Mouse (Mus musculus): ENCODE measurements around the gene Mfap2. TPM values are rescaled to one million over a fixed set of nuclear protein-coding genes. Genes with fewer than 3 reads are reported as not detected.

Mfap2 gene
- polyA plus RNA-seq, 1 experiment from 2014 or later: 721 TPM

DNA sequence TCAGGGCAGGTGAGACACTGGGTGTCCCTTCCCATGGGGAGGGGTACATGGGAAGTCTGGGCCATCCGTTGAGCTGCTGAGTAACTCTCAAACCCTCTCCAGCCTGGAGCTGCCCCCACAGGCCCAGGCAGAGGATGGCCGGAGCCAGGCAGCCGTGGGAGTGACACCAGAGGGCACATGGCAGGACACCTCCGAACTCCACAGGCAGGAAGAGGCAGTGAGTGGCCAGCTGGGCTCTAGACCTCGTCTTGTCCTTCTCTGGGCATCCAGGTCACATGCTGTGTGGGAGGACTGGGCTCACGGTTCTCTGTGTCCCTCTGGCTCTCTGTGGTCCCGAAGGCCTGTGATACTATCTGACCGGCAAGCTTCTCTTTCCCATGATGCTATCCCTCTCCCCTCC is 16.4 kb upstream of the Mfap2 start:
- no peak overlapping the region for H3K4me3 ChIP-seq (ENCODE audit: low read depth, low read length)
- WGBS: 76% methylated on average over 8 of the region's 8 CpGs
- H3K4me1 ChIP-seq (ENCODE audit: control insufficient read depth, insufficient read depth, low read length): no peaks in the 10 kb centered on the region
- H3K36me3 ChIP-seq (ENCODE audit: control insufficient read depth, insufficient read depth, low read length): peaks cover 46% of the 10 kb centered on the region
- H3K27ac ChIP-seq (ENCODE audit: low read length): no peak overlapping the region
- H3K27me3 ChIP-seq (ENCODE audit: control insufficient read depth, insufficient read depth, low read length): no peaks in the 10 kb centered on the region
- no peaks in the 10 kb centered on the region for H3K9me3 ChIP-seq (ENCODE audit: control insufficient read depth, low read depth, low read length)
- ATAC-seq (ENCODE audit: insufficient number of reproducible peaks, insufficient read depth, low FRiP score, low read depth): no peak
- H3K9ac ChIP-seq (replicated peaks; ENCODE audit: low read depth, low read length): no peak overlapping the region
- no peak overlapping the region for H3K4me2 ChIP-seq (replicated peaks; ENCODE audit: low read depth, low read length)

DNA sequence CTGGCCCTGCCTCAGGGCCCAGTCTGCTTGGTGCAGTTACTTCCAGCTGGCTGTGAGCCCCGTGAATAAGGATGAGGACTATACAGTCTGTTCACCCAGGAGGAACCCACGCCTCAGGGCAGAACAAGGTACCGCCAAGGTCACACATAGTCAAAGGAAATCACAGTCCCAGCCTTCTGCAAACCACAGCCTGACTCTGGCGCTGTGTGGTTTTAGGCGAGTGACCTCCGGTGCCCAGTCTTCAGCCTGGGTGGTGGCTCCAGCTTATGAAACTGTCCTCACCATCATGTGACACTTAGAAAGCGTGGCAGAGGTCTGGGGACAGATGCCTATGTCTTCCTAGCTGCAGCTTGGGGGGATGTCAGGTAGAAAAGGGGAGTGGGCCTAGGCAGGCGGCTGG is 14.4 kb upstream of the Mfap2 start:
- peaks cover 56% of the 10 kb centered on the region for H3K36me3 ChIP-seq (ENCODE audit: control insufficient read depth, insufficient read depth, low read length)

DNA sequence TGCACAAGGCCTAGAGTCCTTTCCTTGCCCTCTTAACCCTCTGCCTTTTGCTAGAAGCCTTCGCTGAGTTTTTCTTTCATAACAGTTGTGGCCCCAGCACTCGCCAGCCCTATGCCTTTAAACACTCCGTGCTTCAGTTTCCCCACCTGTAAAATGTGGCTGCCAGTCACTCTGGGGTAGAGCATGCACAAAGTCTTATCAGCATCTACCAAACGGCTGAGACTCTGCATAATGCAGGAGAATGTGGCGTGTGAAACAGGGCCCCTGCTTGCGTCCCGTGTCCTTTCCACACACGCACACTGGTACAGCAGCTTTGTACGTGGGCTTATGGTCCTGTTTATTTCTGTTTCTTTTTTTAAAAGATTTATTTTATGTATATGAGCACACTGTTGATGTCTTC is 13.4 kb upstream of the Mfap2 start:
- H3K4me3 ChIP-seq (ENCODE audit: low read depth, low read length): no peak overlapping the region
- no peaks in the 10 kb centered on the region for H3K9me3 ChIP-seq (ENCODE audit: control insufficient read depth, low read depth, low read length)
- no peak overlapping the region for H3K9ac ChIP-seq (replicated peaks; ENCODE audit: low read depth, low read length)
- peaks cover 66% of the 10 kb centered on the region for H3K36me3 ChIP-seq (ENCODE audit: control insufficient read depth, insufficient read depth, low read length)
- no peaks in the 10 kb centered on the region for H3K4me1 ChIP-seq (ENCODE audit: control insufficient read depth, insufficient read depth, low read length)
- ATAC-seq (ENCODE audit: insufficient number of reproducible peaks, insufficient read depth, low FRiP score, low read depth): no peak
- no peak overlapping the region for H3K4me2 ChIP-seq (replicated peaks; ENCODE audit: low read depth, low read length)
- WGBS: 91% methylated on average over 9 of the region's 9 CpGs
- H3K27ac ChIP-seq (ENCODE audit: low read length): no peak overlapping the region
- H3K27me3 ChIP-seq (ENCODE audit: control insufficient read depth, insufficient read depth, low read length): no peaks in the 10 kb centered on the region

More for the DNA sequence above, 14.4 kb upstream of the Mfap2 start:
- H3K4me2 ChIP-seq (replicated peaks; ENCODE audit: low read depth, low read length): no peak overlapping the region
- H3K9me3 ChIP-seq (ENCODE audit: control insufficient read depth, low read depth, low read length): no peaks in the 10 kb centered on the region
- no peak for ATAC-seq (ENCODE audit: insufficient number of reproducible peaks, insufficient read depth, low FRiP score, low read depth)
- no peak overlapping the region for H3K9ac ChIP-seq (replicated peaks; ENCODE audit: low read depth, low read length)
- 95% methylated on average over 8 of the region's 8 CpGs for WGBS
- H3K27me3 ChIP-seq (ENCODE audit: control insufficient read depth, insufficient read depth, low read length): no peaks in the 10 kb centered on the region
- no peak overlapping the region for H3K27ac ChIP-seq (ENCODE audit: low read length)
- no peaks in the 10 kb centered on the region for H3K4me1 ChIP-seq (ENCODE audit: control insufficient read depth, insufficient read depth, low read length)
- no peak overlapping the region for H3K4me3 ChIP-seq (ENCODE audit: low read depth, low read length)

DNA sequence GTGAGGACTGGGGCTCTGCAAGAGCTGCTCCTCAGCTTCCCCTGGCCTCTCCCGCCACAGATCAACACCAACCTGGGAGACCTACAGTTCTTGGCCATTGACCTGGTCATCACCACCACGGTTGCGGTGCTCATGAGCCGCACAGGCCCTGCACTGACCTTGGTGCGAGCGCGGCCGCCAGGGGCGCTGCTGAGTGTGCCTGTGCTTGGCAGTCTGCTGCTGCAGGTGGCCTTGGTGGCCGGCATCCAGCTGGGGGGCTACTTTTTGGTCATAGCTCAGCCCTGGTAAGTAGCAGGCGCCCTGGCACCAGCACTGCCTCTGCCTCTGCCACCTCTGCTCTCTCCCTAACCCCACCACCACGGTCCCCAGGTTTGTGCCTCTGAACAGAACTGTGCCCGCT is 4.2 kb upstream of the Mfap2 start:
- Histone ChIP-seq H3K4me3 (ENCODE audit: low read depth, low read length) (no peak overlapping the region), H3K9ac (replicated peaks; ENCODE audit: low read depth, low read length) (no peak overlapping the region), H3K27me3 (ENCODE audit: control insufficient read depth, insufficient read depth, low read length) (no peaks in the 10 kb centered on the region), H3K36me3 (ENCODE audit: control insufficient read depth, insufficient read depth, low read length) (peaks cover 44% of the 10 kb centered on the region), H3K4me1 (ENCODE audit: control insufficient read depth, insufficient read depth, low read length) (no peaks in the 10 kb centered on the region), H3K9me3 (ENCODE audit: control insufficient read depth, low read depth, low read length) (no peaks in the 10 kb centered on the region), H3K27ac (ENCODE audit: low read length) (no peak overlapping the region), H3K4me2 (replicated peaks; ENCODE audit: low read depth, low read length) (no peak overlapping the region)
- ATAC-seq (ENCODE audit: insufficient number of reproducible peaks, insufficient read depth, low FRiP score, low read depth): no peak
- 79% methylated on average over 13 of the region's 13 CpGs for whole genome bisulfite sequencing

DNA sequence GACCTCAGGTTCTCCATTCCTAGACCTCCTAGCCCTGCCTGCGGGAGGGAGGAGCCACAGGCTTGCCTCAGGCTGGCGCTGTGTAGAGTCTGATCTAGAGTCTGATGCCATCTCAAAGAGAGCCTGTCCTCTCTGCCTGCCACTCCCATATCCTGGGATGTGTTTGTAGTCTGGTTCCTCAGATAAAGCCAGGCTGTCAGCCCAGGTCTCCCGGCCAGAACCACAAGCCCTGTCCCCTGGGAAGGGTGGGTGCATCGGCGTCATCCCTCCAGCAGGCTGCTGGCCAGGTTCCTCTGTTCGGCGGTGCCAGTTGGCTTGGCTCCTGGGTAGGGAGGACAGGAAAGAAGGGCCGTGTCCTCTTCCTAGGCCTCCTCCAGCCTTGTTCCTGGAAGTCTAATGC is 2.2 kb upstream of the Mfap2 start:
- Histone ChIP-seq H3K4me2 (replicated peaks; ENCODE audit: low read depth, low read length) (no peak overlapping the region), H3K4me3 (ENCODE audit: low read depth, low read length) (no peak overlapping the region), H3K36me3 (ENCODE audit: control insufficient read depth, insufficient read depth, low read length) (peaks cover 32% of the 10 kb centered on the region), H3K27ac (ENCODE audit: low read length) (no peak overlapping the region), H3K4me1 (ENCODE audit: control insufficient read depth, insufficient read depth, low read length) (peaks cover 13% of the 10 kb centered on the region), H3K9ac (replicated peaks; ENCODE audit: low read depth, low read length) (no peak overlapping the region), H3K9me3 (ENCODE audit: control insufficient read depth, low read depth, low read length) (no peaks in the 10 kb centered on the region), H3K27me3 (ENCODE audit: control insufficient read depth, insufficient read depth, low read length) (no peaks in the 10 kb centered on the region)
- ATAC-seq (ENCODE audit: insufficient number of reproducible peaks, insufficient read depth, low FRiP score, low read depth): no peak
- WGBS: 92% methylated on average over 8 of the region's 8 CpGs

DNA sequence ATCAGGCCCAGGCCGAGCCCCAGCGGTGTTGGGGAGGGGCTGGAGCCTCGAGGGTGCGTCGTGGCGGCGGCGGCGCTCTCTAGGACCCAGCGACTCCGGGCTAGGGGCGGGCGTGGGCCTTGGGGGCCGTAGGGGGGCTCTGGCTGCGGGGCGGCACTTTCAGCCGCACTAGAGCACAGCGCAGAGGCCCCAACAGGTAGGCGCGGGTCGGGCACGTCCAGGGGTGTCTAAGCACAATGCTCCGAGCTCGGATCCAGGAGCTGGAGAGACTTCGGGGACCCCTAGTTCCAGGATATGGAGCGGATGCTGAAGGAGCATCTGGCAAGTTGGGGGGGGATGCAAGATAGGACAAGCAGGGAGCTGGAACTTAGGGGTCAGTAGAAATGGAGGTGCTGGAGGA is 308 bp downstream of the Mfap2 start:
- peak overlapping the region; percentile 90 for H3K27ac ChIP-seq (ENCODE audit: low read length)
- peak overlapping the region; percentile 74 for H3K4me3 ChIP-seq (ENCODE audit: low read depth, low read length)
- peaks cover 13% of the 10 kb centered on the region for H3K4me1 ChIP-seq (ENCODE audit: control insufficient read depth, insufficient read depth, low read length)
- no peaks in the 10 kb centered on the region for H3K9me3 ChIP-seq (ENCODE audit: control insufficient read depth, low read depth, low read length)
- peaks cover 45% of the 10 kb centered on the region for H3K36me3 ChIP-seq (ENCODE audit: control insufficient read depth, insufficient read depth, low read length)
- peak; percentile 83 for ATAC-seq (ENCODE audit: insufficient number of reproducible peaks, insufficient read depth, low FRiP score, low read depth)
- no peaks in the 10 kb centered on the region for H3K27me3 ChIP-seq (ENCODE audit: control insufficient read depth, insufficient read depth, low read length)
- peak overlapping the region; percentile 86 for H3K4me2 ChIP-seq (replicated peaks; ENCODE audit: low read depth, low read length)
- peak overlapping the region; percentile 83 for H3K9ac ChIP-seq (replicated peaks; ENCODE audit: low read depth, low read length)
- WGBS: under 1% methylated on average over 26 of the region's 26 CpGs

DNA sequence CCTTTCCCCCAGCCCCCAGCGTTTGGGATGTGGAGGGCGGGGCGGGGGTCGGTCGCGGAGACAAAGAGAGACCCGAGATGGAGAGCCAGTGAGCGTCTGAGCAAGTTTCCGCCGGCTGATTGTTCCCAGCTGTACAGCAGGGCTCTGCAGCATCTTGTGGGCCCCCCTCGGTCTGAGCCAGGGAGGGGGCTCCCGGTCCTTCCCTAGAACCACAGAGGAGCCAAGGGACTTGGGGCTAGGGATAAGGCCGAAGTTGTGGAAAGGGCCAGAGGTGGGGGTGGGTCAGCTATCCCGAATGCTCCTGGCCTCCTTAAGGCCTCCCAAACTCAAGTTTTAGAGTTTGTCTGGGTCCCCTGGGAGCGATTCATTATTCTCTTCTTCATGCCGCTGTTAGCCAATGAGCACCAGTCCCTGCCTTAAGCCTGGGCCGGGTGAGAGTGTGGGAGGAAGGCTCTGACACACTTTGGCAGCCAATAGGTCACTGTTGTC is 767 bp downstream of the Mfap2 start:
- peak overlapping the region; percentile 83 for H3K9ac ChIP-seq (replicated peaks; ENCODE audit: low read depth, low read length)
- ATAC-seq (ENCODE audit: insufficient number of reproducible peaks, insufficient read depth, low FRiP score, low read depth): 0 out of 2 replicates have a peak, but pooled peaks have one; percentile 29
- WGBS: 1% methylated on average over 17 of the region's 17 CpGs
- H3K9me3 ChIP-seq (ENCODE audit: control insufficient read depth, low read depth, low read length): no peaks in the 10 kb centered on the region
- H3K36me3 ChIP-seq (ENCODE audit: control insufficient read depth, insufficient read depth, low read length): peaks cover 46% of the 10 kb centered on the region
- H3K27me3 ChIP-seq (ENCODE audit: control insufficient read depth, insufficient read depth, low read length): no peaks in the 10 kb centered on the region
- peaks cover 13% of the 10 kb centered on the region for H3K4me1 ChIP-seq (ENCODE audit: control insufficient read depth, insufficient read depth, low read length)
- peak overlapping the region; percentile 86 for H3K4me2 ChIP-seq (replicated peaks; ENCODE audit: low read depth, low read length)
- peak overlapping the region; percentile 90 for H3K27ac ChIP-seq (ENCODE audit: low read length)
- H3K4me3 ChIP-seq (ENCODE audit: low read depth, low read length): peak overlapping the region; percentile 74

DNA sequence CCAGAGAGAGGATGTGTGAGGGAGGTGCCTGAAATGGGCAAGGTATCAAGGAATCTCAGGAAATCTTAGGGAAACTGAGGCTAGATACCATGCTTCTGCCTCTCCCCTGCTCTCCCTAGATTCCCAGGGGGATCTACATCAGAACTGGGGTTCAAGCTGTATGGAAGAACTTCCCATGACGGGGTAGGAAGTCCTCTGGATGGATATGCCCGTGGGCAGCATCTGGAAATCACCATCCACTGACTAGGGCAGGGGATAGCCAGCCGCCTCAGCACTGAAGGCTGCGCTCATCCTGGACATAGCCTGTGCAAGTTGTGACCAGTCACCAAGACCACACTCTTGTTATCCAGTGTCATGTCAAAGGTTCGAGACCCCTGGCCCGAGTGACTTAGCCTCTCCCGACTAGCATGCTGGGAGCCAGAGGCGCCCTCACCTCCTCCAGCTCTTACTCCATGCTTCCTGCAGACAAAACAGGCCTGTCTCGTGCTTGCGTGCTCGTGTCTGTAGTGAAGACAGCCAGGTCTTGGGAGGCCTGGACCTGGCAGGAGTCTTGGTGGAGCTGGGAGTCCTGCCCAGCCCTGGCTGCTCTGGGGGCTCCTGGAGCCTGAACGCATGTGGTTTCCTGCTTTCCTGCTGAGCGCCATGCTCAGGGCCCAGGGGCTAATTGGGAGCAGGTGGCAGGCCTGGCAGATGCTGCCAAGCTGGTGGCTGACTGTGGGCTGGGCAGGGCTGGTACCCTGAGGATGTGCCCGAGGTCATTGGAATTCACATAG is 1.5 kb downstream of the Mfap2 start:
- ATAC-seq (ENCODE audit: insufficient number of reproducible peaks, insufficient read depth, low FRiP score, low read depth): no peak
- peaks cover 13% of the 10 kb centered on the region for H3K4me1 ChIP-seq (ENCODE audit: control insufficient read depth, insufficient read depth, low read length)
- peaks cover 45% of the 10 kb centered on the region for H3K36me3 ChIP-seq (ENCODE audit: control insufficient read depth, insufficient read depth, low read length)

More for the DNA sequence above, 1.5 kb downstream of the Mfap2 start:
- Histone ChIP-seq H3K9ac (replicated peaks; ENCODE audit: low read depth, low read length) (peak overlapping the region; percentile 83), H3K9me3 (ENCODE audit: control insufficient read depth, low read depth, low read length) (no peaks in the 10 kb centered on the region), H3K27ac (ENCODE audit: low read length) (peak overlapping the region; percentile 90), H3K4me3 (ENCODE audit: low read depth, low read length) (peak overlapping the region; percentile 74), H3K4me2 (replicated peaks; ENCODE audit: low read depth, low read length) (peak overlapping the region; percentile 86), H3K27me3 (ENCODE audit: control insufficient read depth, insufficient read depth, low read length) (no peaks in the 10 kb centered on the region)
- WGBS: 46% methylated on average over 14 of the region's 14 CpGs
